Mouse (Mus musculus) retina, postnatal 1 day (tissue): ENCODE measurements around the gene Macrod1.
A peak's percentile ranks its signal among the peaks of the same experiment; 100 is the strongest.

Experiments
- DNase-seq: peaks from one replicate; pipeline ENCODE4 v3.0.0-alpha.2; 2012

Gene Macrod1

GRCm38 (mm10) chr19:7083035-7083794 lies 26.6 kb downstream of the Macrod1 start:
- peak; percentile 91 for DNase-seq

DNA sequence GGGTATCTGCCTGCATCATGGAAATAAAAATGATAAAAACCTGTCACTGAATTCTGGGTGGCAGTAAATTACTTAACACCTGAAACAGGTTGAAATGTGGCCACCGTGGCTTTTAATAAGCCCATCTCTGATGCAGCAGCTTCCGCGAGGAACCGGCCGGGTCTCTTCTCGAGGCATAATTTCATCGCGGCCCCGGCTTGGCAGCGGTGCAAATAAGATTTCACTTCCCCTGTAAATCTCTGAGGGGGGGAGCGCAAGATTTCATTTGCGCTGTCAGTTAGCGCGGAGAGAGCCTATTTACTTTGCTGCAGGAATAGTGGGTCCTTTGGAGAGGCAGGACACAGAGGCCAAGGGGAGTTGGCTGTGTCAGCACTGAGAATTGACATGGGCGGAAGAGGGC lies 28.1 kb downstream of the Macrod1 start:
- no peak for DNase-seq

- no peak for DNase-seq
Observed at GRCm38 (mm10) chr19:7088558-7088957, 31.9 kb downstream of the Macrod1 start.

GRCm38 (mm10) chr19:7089050-7089449 lies 32.4 kb downstream of the Macrod1 start:
- no peak for DNase-seq

GRCm38 (mm10) chr19:7089842-7090251 lies 33.2 kb downstream of the Macrod1 start:
- no peak for DNase-seq

DNA sequence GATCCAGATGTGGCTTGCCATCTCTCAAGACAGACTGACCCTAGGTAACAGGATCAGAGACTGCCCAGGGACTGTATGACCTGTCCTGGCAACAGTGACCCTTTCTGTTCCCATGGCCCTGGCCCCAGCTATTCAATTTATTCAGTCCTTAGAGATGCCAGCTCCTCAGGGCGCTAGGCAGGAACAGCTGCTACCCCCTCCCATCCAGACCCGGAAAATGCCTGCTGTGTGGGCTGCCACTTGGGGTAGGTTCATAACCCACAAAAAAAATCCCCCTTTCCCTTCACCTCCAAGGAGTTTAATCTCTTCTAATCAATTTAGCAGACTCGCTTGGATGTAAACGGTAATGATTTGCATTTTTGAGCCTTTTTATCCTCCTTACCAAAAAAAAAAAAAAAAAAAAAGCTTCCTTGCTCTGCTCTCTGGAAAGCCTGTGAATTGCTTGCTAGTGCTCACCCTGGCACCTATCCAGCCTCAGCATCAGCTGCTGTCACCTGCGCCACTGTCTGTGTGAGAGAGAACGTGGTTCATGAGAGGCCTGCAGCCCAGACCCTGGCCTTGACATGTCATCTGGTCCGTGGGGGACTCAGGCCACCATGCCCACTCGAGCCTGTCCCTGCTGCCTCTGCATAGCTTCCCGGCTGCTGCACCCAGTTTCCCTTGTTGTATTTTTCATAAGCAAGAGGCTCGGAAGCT lies 33.9 kb downstream of the Macrod1 start:
- peak; percentile 45 for DNase-seq

DNA sequence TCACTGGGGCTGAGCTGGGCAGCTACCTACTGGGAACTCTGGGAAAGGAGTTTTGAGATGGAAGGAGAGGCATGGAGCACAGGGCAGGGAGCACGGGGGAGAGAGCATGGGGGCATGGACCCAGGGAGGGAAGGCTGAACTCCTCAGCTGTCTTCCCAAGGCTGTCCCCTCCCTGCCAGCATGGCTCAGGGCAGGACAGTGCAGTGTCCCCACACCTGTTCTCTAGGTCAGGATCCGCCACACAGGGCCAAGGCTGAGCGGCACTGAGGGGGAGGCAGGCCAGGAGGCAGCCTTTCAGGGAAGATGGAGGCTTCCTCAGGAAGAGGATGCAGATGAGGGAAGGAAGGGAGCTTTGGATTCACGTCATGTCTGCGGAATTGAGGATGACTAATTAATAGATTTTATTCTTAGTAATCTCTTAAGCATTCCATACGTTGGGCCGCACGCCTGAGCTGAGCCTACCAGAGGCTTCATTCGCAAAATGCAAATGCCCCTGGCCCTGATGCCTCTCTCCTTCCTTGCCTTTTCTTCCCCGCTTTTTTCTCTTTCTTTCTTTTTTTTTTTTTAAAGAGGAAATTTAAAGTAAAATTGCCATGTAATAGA lies 34.9 kb downstream of the Macrod1 start:
- DNase-seq = no peak

DNA sequence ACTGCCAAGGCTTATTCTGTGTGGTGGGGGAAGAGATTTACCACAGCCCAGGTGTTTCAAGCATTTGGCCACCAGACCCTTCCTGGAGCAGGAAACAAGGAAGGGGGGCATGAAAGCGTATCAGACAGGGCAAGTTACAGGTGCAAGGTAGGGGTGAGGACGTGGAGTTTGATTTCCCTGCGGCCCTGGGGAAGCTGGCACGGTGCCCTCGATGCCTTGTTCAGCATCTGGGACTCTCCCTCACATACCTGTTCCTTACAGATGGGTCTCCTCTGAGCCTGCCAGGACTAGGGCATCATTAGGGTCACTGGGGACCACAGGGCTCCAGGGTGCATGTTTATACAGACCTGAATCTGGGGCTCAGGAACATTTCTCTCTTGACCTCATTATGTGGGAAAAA lies 36.1 kb downstream of the Macrod1 start:
- no peak for DNase-seq

DNA sequence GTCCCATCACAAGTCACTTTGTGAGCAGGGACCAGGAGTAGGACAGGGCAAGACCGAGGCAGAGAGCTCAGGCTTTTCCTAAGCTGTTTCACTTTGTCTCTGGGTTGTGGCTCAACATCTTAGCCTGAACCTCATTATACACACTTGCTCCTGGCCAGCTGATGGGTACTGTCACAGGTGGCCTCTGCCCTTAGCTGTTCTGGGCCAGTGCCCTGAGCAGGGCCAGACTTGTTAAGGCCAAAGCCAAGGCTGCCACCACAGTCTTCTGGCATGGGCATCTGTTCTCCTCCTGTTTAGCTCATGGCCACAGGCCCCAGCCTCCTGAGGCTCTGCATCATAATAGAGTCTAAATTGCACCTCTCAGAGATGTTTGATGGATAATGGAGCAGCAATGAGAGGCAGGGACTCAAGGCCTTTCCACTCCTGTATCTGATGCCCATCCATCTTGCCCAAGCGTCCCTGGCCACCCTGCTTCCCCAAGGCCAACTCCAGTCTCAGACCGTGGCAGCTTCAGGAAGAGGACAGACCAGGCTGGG lies 43.1 kb downstream of the Macrod1 start:
- no peak for DNase-seq

DNA sequence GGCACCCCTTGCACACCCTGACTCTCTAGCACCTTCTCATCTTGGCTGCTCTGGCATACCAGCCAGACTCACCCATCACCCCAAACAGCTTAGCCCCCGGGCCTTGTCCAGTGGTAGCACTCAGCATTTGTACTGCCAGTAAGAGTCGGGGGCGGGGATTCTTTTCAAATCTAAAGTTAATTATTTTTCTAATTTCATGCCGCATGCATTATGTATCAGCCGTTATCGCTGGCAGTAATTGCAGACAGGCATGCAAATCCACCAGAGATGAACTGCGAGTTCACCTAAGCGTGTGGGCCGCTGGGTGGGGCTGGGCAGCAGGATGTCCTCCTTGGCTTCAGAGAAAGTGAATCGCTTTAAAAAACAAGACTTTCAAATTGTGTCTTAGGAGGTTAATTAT lies 45.4 kb downstream of the Macrod1 start:
- DNase-seq = no peak

- no peak for DNase-seq
Observed at GRCm38 (mm10) chr19:7103349-7103992, 46.9 kb downstream of the Macrod1 start.

- peak; percentile 71 for DNase-seq
Observed at GRCm38 (mm10) chr19:7103993-7104401, 47.4 kb downstream of the Macrod1 start.

DNA sequence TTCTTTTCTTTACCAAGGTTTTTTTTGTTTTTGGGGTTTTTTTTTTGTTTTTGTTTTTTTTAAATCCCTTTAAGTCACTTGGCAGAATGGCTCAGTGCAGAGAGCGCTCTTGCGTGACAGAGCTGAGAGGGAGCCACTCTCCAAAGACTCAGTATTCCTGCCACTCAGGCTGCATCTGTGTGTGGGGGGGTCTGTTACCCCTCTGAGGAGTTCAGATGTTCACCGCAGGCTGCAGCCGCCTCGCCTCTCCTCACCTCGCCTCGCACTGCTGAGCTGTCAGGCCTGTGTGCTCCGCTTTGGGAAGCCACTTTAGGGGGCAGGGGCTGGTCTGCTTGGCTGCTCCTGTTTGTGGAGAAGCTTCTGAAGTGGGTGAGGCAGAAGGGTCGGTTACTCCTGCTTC lies 48.9 kb downstream of the Macrod1 start, which contains the start of gene Flrt1:
TSS of gene Flrt1 (minus strand) at position 186 of the 400 bp plus-strand sequence.
- peak; percentile 50 for DNase-seq

DNA sequence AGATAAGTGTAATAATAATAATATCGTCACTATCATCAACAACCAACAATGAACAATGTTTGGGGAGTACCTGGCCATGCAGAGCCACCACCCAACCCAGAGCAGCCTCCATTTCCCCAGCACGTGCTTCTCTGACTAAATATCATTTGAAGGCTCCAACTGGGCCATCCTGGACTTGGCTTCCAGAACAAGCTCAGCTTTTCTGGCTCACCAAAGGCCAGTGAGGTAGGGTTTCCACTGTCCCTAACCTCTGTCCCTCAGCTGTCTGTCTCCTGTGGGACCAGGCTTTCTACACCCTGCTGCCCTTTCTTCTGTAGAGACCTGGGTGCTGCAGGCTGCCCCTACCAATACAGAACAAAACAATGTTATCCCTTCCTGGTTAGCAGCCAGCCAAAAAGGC lies 50.0 kb downstream of the Macrod1 start:
- no peak for DNase-seq

GRCm38 (mm10) chr19:7107174-7107573 lies 50.6 kb downstream of the Macrod1 start:
- no peak for DNase-seq

DNA sequence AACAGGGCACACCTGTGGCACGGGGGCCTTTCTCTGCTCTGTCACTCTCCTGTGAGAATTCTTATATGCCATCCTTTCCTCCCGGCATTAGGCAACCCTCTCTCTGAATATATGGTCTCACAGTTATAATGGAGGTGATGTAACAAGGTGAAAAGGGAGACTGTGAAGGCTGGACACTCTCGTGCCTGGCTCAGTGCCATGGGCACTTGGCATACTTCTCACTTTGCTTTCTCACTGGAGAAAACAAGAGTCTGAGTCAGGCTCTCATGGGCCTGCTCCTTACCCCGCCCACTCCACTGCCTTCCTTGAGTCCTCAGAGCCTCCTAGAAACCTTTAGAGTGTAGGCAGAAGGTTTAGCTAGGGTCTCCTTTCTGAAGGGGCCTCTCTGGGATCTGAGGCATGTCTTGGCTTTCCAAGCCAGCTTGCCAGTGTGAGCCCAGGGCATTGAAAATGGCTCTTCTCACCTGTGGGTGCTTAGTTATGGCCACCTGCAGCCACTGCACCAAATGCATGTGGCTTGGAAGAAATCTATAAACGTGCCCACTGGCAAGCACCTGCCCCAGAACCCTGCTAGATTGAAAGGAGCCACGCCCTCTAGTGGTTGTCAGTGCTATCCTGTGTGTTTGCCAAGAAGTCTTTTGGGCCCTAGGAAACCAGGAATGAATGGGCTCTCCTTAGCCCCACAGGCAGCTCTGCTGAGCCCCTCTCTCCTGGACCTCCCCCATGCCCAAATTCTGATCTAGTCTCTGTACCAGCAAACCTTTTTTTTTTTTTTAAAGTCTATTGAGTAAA lies 51.7 kb downstream of the Macrod1 start:
- DNase-seq = peak; percentile 66

DNA sequence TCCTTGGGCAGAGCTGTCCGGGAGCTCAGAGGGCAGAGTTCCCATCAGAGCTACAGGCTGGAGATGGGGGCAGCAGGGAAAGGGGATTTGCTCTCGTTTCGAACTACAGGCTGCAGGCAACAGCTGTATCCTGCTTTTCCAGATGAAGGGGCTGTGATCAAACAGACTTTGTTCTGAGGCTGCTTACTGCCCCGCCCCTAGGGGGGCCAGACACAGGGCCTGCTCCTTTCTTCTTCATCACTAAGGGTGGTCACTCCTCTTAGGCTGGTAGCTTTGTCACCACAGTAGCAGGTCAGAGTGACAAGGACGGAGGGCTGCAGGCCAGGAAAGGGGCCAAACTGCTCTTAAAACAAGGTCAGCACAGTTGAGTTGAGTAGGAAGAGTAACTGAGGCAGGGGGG lies 53.5 kb downstream of the Macrod1 start:
- peak; percentile 54 for DNase-seq

GRCm38 (mm10) chr19:7110875-7111274 lies 54.3 kb downstream of the Macrod1 start:
- DNase-seq = no peak

DNA sequence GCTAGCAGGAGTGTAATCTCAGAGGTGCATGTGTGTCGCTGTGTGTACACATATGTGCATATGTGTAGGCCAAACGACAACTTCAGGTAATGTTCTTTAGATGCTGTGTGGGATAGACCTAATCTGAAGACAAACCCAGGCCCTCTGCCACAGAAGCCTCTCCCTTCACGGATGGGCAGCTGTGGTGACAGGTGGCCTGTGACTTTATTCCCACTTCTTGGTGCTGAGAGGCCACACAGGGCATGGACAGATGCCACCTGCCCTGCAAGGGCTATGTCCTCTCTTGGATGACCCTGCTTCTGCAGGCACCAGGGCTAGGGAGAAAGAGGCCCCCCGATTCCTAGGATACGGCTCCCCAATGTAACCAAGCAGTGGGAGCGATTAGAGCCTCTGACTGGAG lies 54.7 kb downstream of the Macrod1 start:
- no peak for DNase-seq

DNA sequence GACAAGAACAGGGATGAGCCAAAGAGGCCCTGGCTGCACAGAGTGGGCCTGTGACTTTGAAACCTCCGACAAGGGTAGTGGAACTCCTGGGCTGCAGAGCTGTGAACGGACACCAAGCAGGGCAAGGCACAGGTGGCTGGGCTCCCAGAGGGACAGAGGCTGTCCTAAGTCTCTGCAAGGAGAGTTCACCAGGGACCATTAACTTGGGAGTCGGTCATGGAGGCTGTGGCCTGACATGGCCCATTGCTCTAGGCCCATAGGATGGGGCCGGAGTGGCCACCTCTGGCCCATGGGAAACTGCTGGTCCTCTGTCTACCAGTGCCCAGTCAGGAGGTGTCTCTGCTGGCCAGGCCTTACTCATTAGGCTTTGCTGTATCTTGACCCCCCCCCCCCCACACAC lies 55.1 kb downstream of the Macrod1 start:
- no peak for DNase-seq

DNA sequence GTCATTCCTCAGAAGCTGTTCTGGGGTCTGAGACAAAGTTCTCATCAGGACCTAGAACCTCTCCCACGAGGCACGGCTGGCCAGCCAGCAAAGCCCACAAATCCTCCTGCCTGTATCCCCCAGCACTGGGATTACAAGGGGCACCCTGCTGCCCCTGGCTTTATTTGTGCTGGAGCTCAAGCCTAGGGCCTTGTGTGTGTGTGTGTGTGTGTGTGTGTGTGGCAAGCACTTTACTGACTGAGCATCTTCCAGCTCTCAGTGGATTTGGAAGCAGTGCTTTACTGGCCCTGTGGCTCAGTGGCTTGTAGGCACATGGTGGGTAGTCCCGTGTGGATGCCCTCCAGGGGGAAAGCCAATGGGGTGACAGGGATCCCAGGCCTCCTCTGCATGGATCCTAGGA lies 56.0 kb downstream of the Macrod1 start:
- peak; percentile 60 for DNase-seq

DNA sequence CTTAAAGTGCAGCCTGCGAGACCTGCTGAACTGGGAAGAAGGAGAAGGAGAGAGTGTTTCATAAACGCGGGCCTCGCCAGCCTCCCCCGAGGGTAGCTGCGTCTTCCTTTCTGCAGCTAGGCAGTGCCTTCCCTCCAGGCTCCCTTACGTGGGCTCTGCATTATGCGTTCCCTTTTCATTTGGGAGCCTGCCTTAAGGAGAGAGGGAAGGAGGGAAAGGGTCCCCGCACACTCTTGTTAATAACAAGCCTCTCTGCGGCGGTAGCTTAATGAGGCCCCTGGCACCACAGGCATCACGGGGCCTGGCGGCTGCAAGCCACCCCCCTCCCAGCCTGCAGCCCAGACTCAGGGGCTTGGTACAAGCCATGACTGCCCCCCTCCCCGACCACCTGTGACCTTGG lies 57.0 kb downstream of the Macrod1 start:
- DNase-seq = peak; percentile 45
